Mouse (Mus musculus) heart, embryonic 14.5 days (tissue): ENCODE results near the gene Ppcdc. TPM values are rescaled to one million over a fixed set of nuclear protein-coding genes. Genes with fewer than 3 reads are reported as not detected.

Experiments used
- ATAC-seq: fragments of 200-750 bp; cut with Nextera tagmentation; 2 replicates; pipeline ENCODE4 v1.8.0; 2017; ENCODE audit warnings: low read depth, moderate TSS enrichment; ENCODE audit not compliant: insufficient number of reproducible peaks, insufficient read depth, low FRiP score
- H3K27ac ChIP-seq, 2 experiments: fragments of 200-500 bp in 1 of 2; fragments of 300-500 bp in 1 of 2; sonication (generic) in 1 of 2; replicated peaks in 1 of 2; 2 replicates each; pipeline ENCODE4 v1.5.1; 2012 to 2014; ENCODE audit warnings: low read depth in 2 of 2, low read length in 2 of 2, control low read depth in 1 of 2, mild to moderate bottlenecking in 1 of 2, mixed read lengths in 1 of 2; ENCODE audit not compliant: control insufficient read depth in 1 of 2, insufficient read depth in 1 of 2
- H3K27me3 ChIP-seq: fragments of 300-500 bp; sonication (generic); 2 replicates; pipeline ENCODE4 v1.6.1; 2014; ENCODE audit warnings: mild to moderate bottlenecking, low read length, control low read depth; ENCODE audit not compliant: control insufficient read depth, insufficient read depth
- H3K36me3 ChIP-seq: fragments of 300-500 bp; sonication (generic); 2 replicates; pipeline ENCODE4 v1.6.1; 2014; ENCODE audit warnings: mild to moderate bottlenecking, control low read depth, low read length, mixed read lengths; ENCODE audit not compliant: control insufficient read depth, insufficient read depth
- H3K4me1 ChIP-seq, 2 experiments: fragments of 200-500 bp in 1 of 2; fragments of 300-500 bp in 1 of 2; sonication (generic) in 1 of 2; 2 replicates each; pipeline ENCODE4 v1.6.1; 2012 to 2014; ENCODE audit warnings: low read length in 2 of 2, control low read depth in 1 of 2, mixed read lengths in 1 of 2; ENCODE audit not compliant: control insufficient read depth in 2 of 2, insufficient read depth in 2 of 2
- H3K4me2 ChIP-seq: fragments of 300-500 bp; sonication (generic); 2 replicates; pipeline ENCODE4 v1.6.1; 2014; ENCODE audit warnings: mild to moderate bottlenecking, low read length
- H3K4me3 ChIP-seq, 2 experiments: fragments of 200-500 bp in 1 of 2; fragments of 300-500 bp in 1 of 2; sonication (generic) in 1 of 2; 2 replicates each; pipeline ENCODE4 v1.5.1; 2012 to 2014; ENCODE audit warnings: low read length in 2 of 2, mild to moderate bottlenecking in 2 of 2, control low read depth in 1 of 2, low read depth in 1 of 2, moderate library complexity in 1 of 2; ENCODE audit not compliant: control insufficient read depth in 1 of 2, insufficient read depth in 1 of 2
- H3K9ac ChIP-seq: fragments of 300-500 bp; sonication (generic); 2 replicates; pipeline ENCODE4 v1.6.1; 2014; ENCODE audit warnings: mild to moderate bottlenecking, low read length
- H3K9me3 ChIP-seq: fragments of 300-500 bp; sonication (generic); 2 replicates; pipeline ENCODE4 v1.6.1; 2016; ENCODE audit warnings: low read length, control low read depth; ENCODE audit not compliant: control insufficient read depth
- WGBS: fragments of 180-500 bp; shearing (Covaris S2); extraction: QIAGEN DNeasy Blood & Tissue Kit; methylation state at CpG from one replicate; pipeline ENCODE4 v1.1.7; 2014; 5-methylcytosine and 5-hydroxymethylcytosine counted together
- polyA plus RNA-seq: library from polyadenylated mRNA; unstranded; fragments of >200 nt; fragmentation: Nextera tagmentation; extraction: Ambion mirVana; gene quantifications from 2 replicates; pipeline ENCODE4 v1.2.1, GENCODE M21; 2014

The Ppcdc gene
- polyA plus RNA-seq, 1 experiment from 2014 or later: 21.1 TPM

- no peak for ATAC-seq
- no peaks in the 10 kb centered on the region for H3K27me3 ChIP-seq
- H3K4me1 ChIP-seq: peaks cover 13 to 22% of the 10 kb centered on the region in 2 experiments
- H3K4me2 ChIP-seq: no peak overlapping the region
- peak overlapping the region; percentile 27 for H3K9ac ChIP-seq
- H3K36me3 ChIP-seq: no peaks in the 10 kb centered on the region; the same call in 1 of the 2 replicates
- 70% methylated on average over 10 of the region's 10 CpGs for WGBS
- H3K9me3 ChIP-seq: no peaks in the 10 kb centered on the region
- no peak overlapping the region for H3K4me3 ChIP-seq
- H3K27ac ChIP-seq: peak overlapping the region; percentile 1 to 14; a peak in 1 of 4 replicates
Measured at GRCm38 (mm10) chr9:57437896-57438614, 1.9 kb downstream of the Ppcdc start.

GRCm38 (mm10) chr9:57436166-57436565 is 3.8 kb downstream of the Ppcdc start:
- Histone ChIP-seq H3K9me3 (no peaks in the 10 kb centered on the region), H3K36me3 (no peaks in the 10 kb centered on the region; the same call in 1 of the 2 replicates), H3K4me3 (no peak overlapping the region), H3K4me1 (peaks cover 22 to 28% of the 10 kb centered on the region in 2 experiments), H3K27me3 (no peaks in the 10 kb centered on the region), H3K4me2 (no peak overlapping the region), H3K27ac (no peak overlapping the region), H3K9ac (no peak overlapping the region)
- ATAC-seq: no peak
- 82% methylated on average over 5 of the region's 5 CpGs for WGBS

GRCm38 (mm10) chr9:57434405-57435165 is 5.3 kb downstream of the Ppcdc start:
- Histone ChIP-seq H3K4me1 (peaks cover 22 to 28% of the 10 kb centered on the region in 2 experiments), H3K36me3 (no peaks in the 10 kb centered on the region; the same call in 1 of the 2 replicates), H3K27ac (no peak overlapping the region), H3K9me3 (no peaks in the 10 kb centered on the region), H3K9ac (no peak overlapping the region), H3K27me3 (no peaks in the 10 kb centered on the region), H3K4me2 (no peak overlapping the region), H3K4me3 (no peak overlapping the region)
- no peak for ATAC-seq
- 80% methylated on average over 11 of the region's 11 CpGs for WGBS

- H3K27me3 ChIP-seq: no peaks in the 10 kb centered on the region
- H3K4me3 ChIP-seq: no peak overlapping the region
- no peaks in the 10 kb centered on the region for H3K9me3 ChIP-seq
- WGBS: 12% methylated on average over 11 of the region's 11 CpGs
- peaks cover 23 to 26% of the 10 kb centered on the region in 2 experiments for H3K4me1 ChIP-seq
- peak overlapping the region; percentile 10; the same call in 1 of the 2 replicates for H3K4me2 ChIP-seq
- peak; percentile 62 for ATAC-seq
- H3K9ac ChIP-seq: peak overlapping the region; percentile 45
- H3K36me3 ChIP-seq: no peaks in the 10 kb centered on the region; the same call in 1 of the 2 replicates
- H3K27ac ChIP-seq: peak overlapping the region; percentile 40 to 66
Measured at GRCm38 (mm10) chr9:57433097-57434032, 6.6 kb downstream of the Ppcdc start.

- peak overlapping the region in 1 of 2 experiments; percentile 66; a peak in 2 of 4 replicates for H3K27ac ChIP-seq
- no peak for ATAC-seq
- no peaks in the 10 kb centered on the region; the same call in 1 of the 2 replicates for H3K36me3 ChIP-seq
- no peaks in the 10 kb centered on the region for H3K27me3 ChIP-seq
- H3K9ac ChIP-seq: peak overlapping the region; percentile 45
- no peak overlapping the region for H3K4me3 ChIP-seq
- 92% methylated on average over 3 of the region's 3 CpGs for WGBS
- no peak overlapping the region for H3K4me2 ChIP-seq
- H3K4me1 ChIP-seq: peaks cover 23 to 30% of the 10 kb centered on the region in 2 experiments
- no peaks in the 10 kb centered on the region for H3K9me3 ChIP-seq
Measured at GRCm38 (mm10) chr9:57432480-57432879, 7.4 kb downstream of the Ppcdc start.

- 57% methylated on average over 9 of the region's 9 CpGs for WGBS
- Histone ChIP-seq H3K27me3 (no peaks in the 10 kb centered on the region), H3K4me1 (peaks cover 21 to 24% of the 10 kb centered on the region in 2 experiments), H3K9me3 (no peaks in the 10 kb centered on the region), H3K4me2 (no peak overlapping the region), H3K36me3 (no peaks in the 10 kb centered on the region), H3K9ac (no peak overlapping the region), H3K4me3 (no peak overlapping the region), H3K27ac (no peak overlapping the region)
- ATAC-seq: no peak
Measured at GRCm38 (mm10) chr9:57431202-57431601, 8.7 kb downstream of the Ppcdc start.

- ATAC-seq: no peak
- Histone ChIP-seq H3K36me3 (no peaks in the 10 kb centered on the region), H3K9ac (no peak overlapping the region; the same call in 1 of the 2 replicates), H3K9me3 (no peaks in the 10 kb centered on the region), H3K27me3 (no peaks in the 10 kb centered on the region), H3K4me1 (peaks cover 28 to 37% of the 10 kb centered on the region in 2 experiments), H3K4me2 (no peak overlapping the region), H3K27ac (no peak overlapping the region), H3K4me3 (no peak overlapping the region)
- 38% methylated on average over 4 of the region's 4 CpGs for WGBS
Measured at GRCm38 (mm10) chr9:57428391-57428790, 11.5 kb downstream of the Ppcdc start.
